Mouse (Mus musculus) urinary bladder, postnatal 10 days (tissue): ENCODE data around the gene Lypd6.

Experiments
- DNase-seq: peaks from one replicate; pipeline ENCODE4 v3.0.0; 2022; ENCODE audit warnings: low spot score

The Lypd6 gene

GRCm38 (mm10) chr2:50110167-50110566 lies 43.9 kb downstream of the Lypd6 start:
- DNase-seq = no peak

- no peak for DNase-seq
These were observed 44.9 kb downstream of the Lypd6 start for GRCm38 (mm10) chr2:50111169-50111568.

GRCm38 (mm10) chr2:50111609-50112008 lies 45.4 kb downstream of the Lypd6 start:
- no peak for DNase-seq

- no peak for DNase-seq
These were observed 46.2 kb downstream of the Lypd6 start for GRCm38 (mm10) chr2:50112427-50112826.

- no peak for DNase-seq
These were observed 52.9 kb downstream of the Lypd6 start for GRCm38 (mm10) chr2:50119101-50119500.

GRCm38 (mm10) chr2:50120839-50121238 lies 54.6 kb downstream of the Lypd6 start:
- no peak for DNase-seq

- no peak for DNase-seq
These were observed 57.1 kb downstream of the Lypd6 start for GRCm38 (mm10) chr2:50123376-50123775.

GRCm38 (mm10) chr2:50127513-50128175 lies 61.4 kb downstream of the Lypd6 start:
- DNase-seq = no peak

GRCm38 (mm10) chr2:50128322-50129277 lies 62.4 kb downstream of the Lypd6 start:
- DNase-seq = no peak

GRCm38 (mm10) chr2:50130674-50131073 lies 64.4 kb downstream of the Lypd6 start:
- DNase-seq = no peak

GRCm38 (mm10) chr2:50143672-50144071 lies 77.4 kb downstream of the Lypd6 start:
- no peak for DNase-seq

GRCm38 (mm10) chr2:50147308-50147707 lies 81.1 kb downstream of the Lypd6 start:
- no peak for DNase-seq

GRCm38 (mm10) chr2:50149257-50150202 lies 83.3 kb downstream of the Lypd6 start:
- DNase-seq = no peak

GRCm38 (mm10) chr2:50150203-50150590 lies 84.0 kb downstream of the Lypd6 start:
- no peak for DNase-seq

- no peak for DNase-seq
These were observed 84.6 kb downstream of the Lypd6 start for GRCm38 (mm10) chr2:50150816-50151215.

GRCm38 (mm10) chr2:50151401-50151800 lies 85.2 kb downstream of the Lypd6 start:
- DNase-seq = no peak

- DNase-seq = no peak
These were observed 85.7 kb downstream of the Lypd6 start for GRCm38 (mm10) chr2:50151879-50152278.

GRCm38 (mm10) chr2:50156009-50156408 lies 89.8 kb downstream of the Lypd6 start:
- no peak for DNase-seq

- no peak for DNase-seq
These were observed 93.8 kb downstream of the Lypd6 start for GRCm38 (mm10) chr2:50160069-50160468.

GRCm38 (mm10) chr2:50163608-50164007 lies 97.4 kb downstream of the Lypd6 start:
- no peak for DNase-seq

GRCm38 (mm10) chr2:50165277-50165676 lies 99.0 kb downstream of the Lypd6 start:
- DNase-seq = no peak

GRCm38 (mm10) chr2:50166082-50166481 lies 99.9 kb downstream of the Lypd6 start:
- DNase-seq = no peak
